Mouse (Mus musculus) stomach, adult 2 months (tissue): ENCODE measurements around the gene Mrpl50. TPM values are rescaled to one million over a fixed set of nuclear protein-coding genes. Genes with fewer than 3 reads are reported as not detected.

Experiments used
- polyA plus RNA-seq: library from polyadenylated mRNA; depleted of rRNA; stranded (reverse); fragments of >200 nt; gene quantifications from 2 replicates; pipeline ENCODE4 v1.2.3, GENCODE M21; 2012; rRNA removed

Gene Mrpl50
- polyA plus RNA-seq: 0.12 and 0.48 TPM in 2 replicates

DNA sequence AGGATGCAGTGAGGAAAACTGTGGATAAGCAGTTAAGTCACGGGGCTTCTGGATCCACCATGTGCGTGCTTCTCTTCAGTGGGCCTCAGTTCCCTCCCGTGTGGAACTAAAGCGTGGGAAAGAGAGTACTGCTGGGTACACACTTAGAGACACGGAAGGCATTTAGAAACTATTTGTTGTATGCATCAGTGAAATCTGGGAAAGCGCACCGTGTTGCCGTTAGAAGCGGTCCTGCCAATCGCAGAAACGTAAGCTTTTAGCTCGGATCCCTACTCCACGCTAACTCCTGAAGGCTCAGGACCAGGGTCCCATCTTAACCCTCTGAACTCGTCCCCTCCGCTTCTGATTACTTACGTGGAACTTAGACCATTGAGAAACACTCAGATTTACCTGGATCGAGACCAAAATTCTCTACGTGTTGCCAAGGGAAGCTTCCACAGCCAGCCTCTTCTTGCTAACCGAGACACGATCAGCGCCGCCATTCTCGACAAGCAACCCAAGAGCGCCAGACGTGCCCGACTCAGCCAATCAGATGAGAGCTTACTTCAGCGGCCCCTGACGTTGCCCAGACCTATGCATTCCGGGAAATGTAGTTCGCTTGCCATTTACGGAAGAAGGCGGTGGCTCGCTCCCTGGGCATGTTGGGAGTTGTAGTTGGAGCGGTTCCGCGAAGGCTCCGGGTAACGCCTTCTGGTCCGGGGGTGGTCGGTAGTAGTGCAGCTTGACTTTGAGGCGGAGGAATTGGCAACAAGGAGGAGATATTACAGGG is at the start of gene Mrpl50, which contains the start of gene Zfp189:
Mrpl50 (minus strand) TSS at position 522 of the 769 bp plus-strand sequence.
Zfp189 (plus strand) TSS at position 605 of the 769 bp plus-strand sequence.

DNA sequence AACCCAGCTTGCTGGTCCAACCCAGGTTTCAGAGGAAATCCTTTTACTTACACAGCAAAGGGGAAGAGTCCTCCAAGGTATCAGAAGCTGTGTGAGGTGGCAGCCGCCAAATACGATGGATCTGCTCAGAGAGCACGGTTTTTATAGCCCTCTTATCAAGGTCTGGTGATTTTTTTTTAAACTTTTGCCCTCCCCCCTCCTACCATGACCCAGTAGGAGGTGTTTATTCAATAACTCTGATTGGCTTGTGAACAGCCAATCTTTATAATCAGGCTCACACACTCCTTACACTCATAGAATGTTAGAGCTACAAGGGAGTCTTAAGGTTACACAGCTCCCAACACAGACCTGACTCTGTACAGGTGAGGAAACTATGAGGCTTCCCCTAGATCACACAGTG is 28.5 kb upstream of the Mrpl50 start, which contains the start of gene Aldob:
Aldob (minus strand) TSS at position 164 of the 400 bp plus-strand sequence.

DNA sequence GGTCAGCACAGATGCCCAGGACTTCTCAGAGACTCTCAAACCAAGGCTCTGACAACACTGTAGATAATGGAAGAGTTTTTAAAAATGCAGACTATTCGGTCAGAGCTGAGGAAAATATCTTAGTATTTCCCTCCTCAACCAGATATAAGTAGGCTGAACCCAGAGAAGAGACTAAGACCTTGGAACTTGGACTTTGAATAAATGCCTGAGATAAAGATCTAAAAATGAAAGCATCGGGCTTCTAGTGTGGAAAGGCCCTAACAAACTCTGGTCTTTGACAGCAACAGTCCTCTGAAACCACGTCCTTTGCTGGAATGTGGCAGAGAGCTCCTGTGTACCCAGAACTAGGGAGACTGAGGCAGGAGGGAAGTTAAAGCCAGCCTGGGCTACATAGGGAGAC is 14.5 kb downstream of the Mrpl50 start, which contains the start of gene Baat:
Baat (minus strand) TSS at position 172 of the 400 bp plus-strand sequence.

DNA sequence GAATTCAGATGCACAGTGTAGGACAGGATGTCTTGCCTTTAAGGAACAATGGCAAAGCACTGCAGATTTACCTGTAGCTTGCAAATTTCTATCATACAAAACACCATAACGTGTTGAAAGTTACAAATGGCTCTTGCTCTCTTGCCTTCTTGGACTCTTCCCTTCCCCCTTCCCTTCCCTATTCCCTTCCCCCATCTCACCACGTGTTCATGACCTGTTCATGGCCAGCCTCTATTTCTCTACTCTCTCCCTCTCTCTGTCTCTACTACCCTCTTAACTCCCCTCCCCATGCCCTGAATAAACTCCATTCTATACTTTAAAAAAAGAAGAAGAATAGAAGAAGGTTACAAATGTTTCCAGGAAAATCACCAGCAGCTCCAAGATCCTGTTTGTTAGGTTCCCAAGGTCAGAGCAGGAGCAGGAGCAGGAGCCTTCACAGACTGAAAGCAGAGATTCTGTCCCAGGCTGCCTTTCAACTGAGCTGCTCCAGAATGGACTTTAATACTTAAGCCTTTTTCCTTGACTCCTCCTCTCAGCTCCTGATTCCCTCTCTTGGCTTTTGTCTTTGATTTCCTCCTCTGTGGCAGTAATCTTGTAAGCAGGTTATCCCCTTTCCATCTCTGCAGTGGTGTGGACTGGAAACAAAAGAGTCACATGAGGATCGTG is 47.3 kb downstream of the Mrpl50 start, which contains the start of gene Acnat1:
Acnat1 (minus strand) TSS at position 478 of the 666 bp plus-strand sequence.

Other genes starting within 250 kb of the Mrpl50 start
- not detected in 2 replicates for gene Acnat2, start 112.9 kb downstream of the Mrpl50 start, polyA plus RNA-seq
- 0.74 and 1.1 TPM in 2 replicates for gene Acnat1, start 47.2 kb downstream of the Mrpl50 start, polyA plus RNA-seq
- gene Baat, start 14.5 kb downstream of the Mrpl50 start, polyA plus RNA-seq: not detected in 2 replicates
- gene Zfp189, start 83 bp upstream of the Mrpl50 start, polyA plus RNA-seq: 0.04 and 0.17 TPM in 2 replicates
- gene Aldob, start 28.5 kb upstream of the Mrpl50 start, polyA plus RNA-seq: 1.9 and 2.4 TPM in 2 replicates
- gene Tmem246, start 76.8 kb upstream of the Mrpl50 start, polyA plus RNA-seq: 66.6 and 119 TPM in 2 replicates
- gene Rnf20, start 110.9 kb upstream of the Mrpl50 start, polyA plus RNA-seq: 6.2 and 7.3 TPM in 2 replicates
- gene Ppp3r2, start 160.9 kb upstream of the Mrpl50 start, polyA plus RNA-seq: not detected in 2 replicates